Mouse (Mus musculus): ENCODE results near the gene Sgms2.

DNA sequence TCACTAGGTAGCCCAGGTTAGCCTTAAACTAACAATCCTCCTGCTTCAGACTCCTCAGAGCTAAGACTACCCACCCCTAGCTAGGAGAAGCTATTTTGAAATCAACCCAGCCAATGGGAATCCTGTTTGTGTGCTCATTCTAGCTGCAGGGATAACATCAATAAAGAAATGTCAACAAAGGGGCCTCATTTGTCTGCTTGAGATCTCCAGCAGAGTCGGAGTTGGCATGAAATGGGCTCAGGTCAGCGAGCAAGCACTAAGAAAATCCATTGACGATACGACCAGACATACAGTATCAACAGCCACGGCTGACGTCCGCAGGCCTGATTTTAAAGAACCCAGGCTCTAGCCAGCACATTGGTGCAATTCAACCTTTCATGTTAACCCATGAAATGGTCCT is 164.0 kb downstream of the Sgms2 start:
- TF ChIP-seq CTCF (conservative IDR thresholded peaks at IDR 0.05; ENCODE audit: insufficient read depth, insufficient read length, low read depth, low read length) (no peak), POLR2A (IDR thresholded peaks at IDR 0.05; ENCODE audit: low read depth, low read length) (no peak)

Data from kidney, adult 2 months (tissue).